Mouse (Mus musculus) liver, postnatal 0 days (tissue): ENCODE results near the gene Csnk1d.

Experiments used
- CTCF ChIP-seq: sonication (generic); IDR thresholded peaks from 2 replicates; pipeline ENCODE4 v1.5.1; 2016; ENCODE audit warnings: antibody characterized with exemption, low read depth
- EP300 ChIP-seq: IDR thresholded peaks from 2 replicates; pipeline ENCODE4 v1.6.1; 2016; ENCODE audit warnings: antibody characterized with exemption, low read depth, mild to moderate bottlenecking

- TF ChIP-seq CTCF (no peak), EP300 (no peak)
These were observed 876 bp downstream of the Csnk1d start for GRCm38 (mm10) chr11:120990126-120990781.
